Mouse (Mus musculus) heart, embryonic 16.5 days (tissue): Measurements from ENCODE around the gene Cbx8. TPM values are rescaled to one million over a fixed set of nuclear protein-coding genes. Genes with fewer than 3 reads are reported as not detected.

Experiments used
- ATAC-seq: fragments of 200-750 bp; cut with Nextera tagmentation; replicated peaks from 2 replicates; pipeline ENCODE4 v1.8.0; 2017; ENCODE audit warnings: moderate number of reproducible peaks; ENCODE audit not compliant: insufficient read depth, low FRiP score; ENCODE audit errors: extremely low read depth
- H3K27ac ChIP-seq: fragments of 300-500 bp; sonication (generic); 2 replicates; pipeline ENCODE4 v1.5.1; 2014; ENCODE audit warnings: mild to moderate bottlenecking, low read length, control low read depth, moderate library complexity
- H3K27me3 ChIP-seq: fragments of 300-500 bp; sonication (generic); 2 replicates; pipeline ENCODE4 v1.6.1; 2014; ENCODE audit warnings: low read length, mixed read lengths; ENCODE audit not compliant: control insufficient read depth, insufficient read depth
- H3K36me3 ChIP-seq: fragments of 300-500 bp; sonication (generic); 2 replicates; pipeline ENCODE4 v1.6.1; 2014; ENCODE audit not compliant: control insufficient read depth, insufficient read depth
- H3K4me1 ChIP-seq: fragments of 300-500 bp; sonication (generic); 2 replicates; pipeline ENCODE4 v1.6.1; 2014; ENCODE audit warnings: low read length, mixed read lengths; ENCODE audit not compliant: control insufficient read depth, insufficient read depth
- H3K4me2 ChIP-seq: fragments of 300-500 bp; sonication (generic); 2 replicates; pipeline ENCODE4 v1.6.1; 2014; ENCODE audit warnings: low read depth, mild to moderate bottlenecking, control low read depth, low read length
- H3K4me3 ChIP-seq: fragments of 300-500 bp; sonication (generic); 2 replicates; pipeline ENCODE4 v1.5.1; 2014; ENCODE audit warnings: mild to moderate bottlenecking, control low read depth, low read length
- H3K9ac ChIP-seq: fragments of 300-500 bp; sonication (generic); 2 replicates; pipeline ENCODE4 v1.6.1; 2014; ENCODE audit warnings: low read length, control low read depth
- H3K9me3 ChIP-seq: fragments of 300-500 bp; sonication (generic); replicated peaks from 2 replicates; pipeline ENCODE4 v1.6.1; 2016; ENCODE audit warnings: low read length; ENCODE audit not compliant: control insufficient read depth
- WGBS: fragments of 180-500 bp; shearing (Covaris S2); extraction: QIAGEN DNeasy Blood & Tissue Kit; methylation state at CpG from one replicate; pipeline ENCODE4 v1.1.7; 2014; 5-methylcytosine and 5-hydroxymethylcytosine counted together
- polyA plus RNA-seq: library from polyadenylated mRNA; unstranded; fragments of >200 nt; fragmentation: Nextera tagmentation; extraction: Ambion mirVana; gene quantifications from 2 replicates; pipeline ENCODE4 v1.2.1, GENCODE M21; 2015

The Cbx8 gene
- polyA plus RNA-seq, 1 experiment from 2014 or later = 7.0 TPM

- WGBS = 80% methylated on average over 10 of the region's 10 CpGs
Measured at GRCm38 (mm10) chr11:119005547-119006275, 35.1 kb downstream of the Cbx8 start.

GRCm38 (mm10) chr11:119001493-119002128 lies 39.2 kb downstream of the Cbx8 start:
- Histone ChIP-seq H3K27me3 (peaks cover 20% of the 10 kb centered on the region), H3K9ac (no peak overlapping the region), H3K4me2 (no peak overlapping the region), H3K4me3 (no peak overlapping the region), H3K27ac (no peak overlapping the region), H3K4me1 (peaks cover 2% of the 10 kb centered on the region), H3K9me3 (0 out of 2 replicates have a peak, but pooled peaks cover 2% of the 10 kb centered on the region), H3K36me3 (no peaks in the 10 kb centered on the region)
- no peak for ATAC-seq
- 48% methylated on average over 4 of the region's 4 CpGs for WGBS

More at GRCm38 (mm10) chr11:119005547-119006275, 35.1 kb downstream of the Cbx8 start:
- H3K27ac ChIP-seq = no peak overlapping the region
- H3K9me3 ChIP-seq = 0 out of 2 replicates have a peak, but pooled peaks cover 2% of the 10 kb centered on the region
- H3K4me2 ChIP-seq = no peak overlapping the region
- H3K4me3 ChIP-seq = no peak overlapping the region
- ATAC-seq = no peak
- H3K9ac ChIP-seq = no peak overlapping the region
- H3K4me1 ChIP-seq = peaks cover 2% of the 10 kb centered on the region; the same call in 1 of the 2 replicates
- no peaks in the 10 kb centered on the region for H3K36me3 ChIP-seq
- 0 out of 2 replicates have a peak, but pooled peaks cover 5% of the 10 kb centered on the region for H3K27me3 ChIP-seq

DNA sequence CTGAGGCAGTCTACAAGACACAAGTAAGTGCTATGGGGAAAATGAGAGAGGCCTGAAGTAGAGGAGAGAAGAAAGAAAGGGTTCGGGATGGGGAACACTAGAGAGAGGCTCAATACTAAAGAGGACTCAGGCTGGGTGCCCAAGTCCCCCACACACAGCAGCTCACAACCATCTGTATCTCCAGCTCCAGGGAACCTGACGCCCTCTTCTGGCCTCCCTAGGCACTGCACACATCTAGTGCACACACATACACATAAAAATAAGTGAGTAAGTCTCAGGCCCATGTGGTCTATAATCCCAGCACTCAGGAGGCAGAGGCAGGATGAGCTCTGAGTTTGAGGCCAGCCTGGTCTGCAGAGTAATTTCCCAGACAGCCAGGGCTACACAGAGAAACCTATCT lies 39.9 kb downstream of the Cbx8 start:
- Histone ChIP-seq H3K4me2 (no peak overlapping the region), H3K9me3 (0 out of 2 replicates have a peak, but pooled peaks cover 2% of the 10 kb centered on the region), H3K36me3 (no peaks in the 10 kb centered on the region), H3K9ac (no peak overlapping the region), H3K27me3 (peaks cover 20% of the 10 kb centered on the region), H3K27ac (no peak overlapping the region), H3K4me3 (no peak overlapping the region), H3K4me1 (peaks cover 2% of the 10 kb centered on the region)
- WGBS = 55% methylated on average over 2 of the region's 2 CpGs
- no peak for ATAC-seq

DNA sequence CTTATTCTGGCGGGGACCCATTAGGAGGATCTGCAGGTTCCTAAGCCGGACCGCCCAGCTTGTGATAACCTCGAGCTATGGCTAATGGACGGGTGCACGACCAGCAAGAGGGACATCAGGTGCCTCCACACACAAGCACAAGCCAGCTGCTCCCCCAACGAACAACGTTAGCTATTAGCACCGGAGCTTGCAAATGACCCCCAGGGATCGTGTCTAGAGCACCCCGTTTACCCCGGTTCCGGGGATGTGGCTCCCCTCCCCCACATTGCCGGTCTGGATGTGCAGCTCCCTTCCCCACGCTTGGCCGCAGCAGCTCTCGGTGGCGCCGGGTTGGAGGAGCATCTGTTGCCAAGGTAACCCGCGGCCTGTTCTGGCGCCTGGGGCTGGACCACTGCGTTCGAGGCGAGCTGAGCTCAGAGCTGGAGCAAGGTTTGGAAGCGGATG lies 41.4 kb downstream of the Cbx8 start:
- H3K36me3 ChIP-seq = no peaks in the 10 kb centered on the region
- no peak overlapping the region for H3K9ac ChIP-seq
- peaks cover 2% of the 10 kb centered on the region for H3K4me1 ChIP-seq
- 0 out of 2 replicates have a peak, but pooled peaks cover 2% of the 10 kb centered on the region for H3K9me3 ChIP-seq
- no peak overlapping the region for H3K27ac ChIP-seq
- ATAC-seq = no peak
- peaks cover 23% of the 10 kb centered on the region for H3K27me3 ChIP-seq
- 6% methylated on average over 26 of the region's 26 CpGs for WGBS
- H3K4me2 ChIP-seq = peak overlapping the region; percentile 8; the same call in 1 of the 2 replicates
- H3K4me3 ChIP-seq = no peak overlapping the region; the same call in 1 of the 2 replicates

DNA sequence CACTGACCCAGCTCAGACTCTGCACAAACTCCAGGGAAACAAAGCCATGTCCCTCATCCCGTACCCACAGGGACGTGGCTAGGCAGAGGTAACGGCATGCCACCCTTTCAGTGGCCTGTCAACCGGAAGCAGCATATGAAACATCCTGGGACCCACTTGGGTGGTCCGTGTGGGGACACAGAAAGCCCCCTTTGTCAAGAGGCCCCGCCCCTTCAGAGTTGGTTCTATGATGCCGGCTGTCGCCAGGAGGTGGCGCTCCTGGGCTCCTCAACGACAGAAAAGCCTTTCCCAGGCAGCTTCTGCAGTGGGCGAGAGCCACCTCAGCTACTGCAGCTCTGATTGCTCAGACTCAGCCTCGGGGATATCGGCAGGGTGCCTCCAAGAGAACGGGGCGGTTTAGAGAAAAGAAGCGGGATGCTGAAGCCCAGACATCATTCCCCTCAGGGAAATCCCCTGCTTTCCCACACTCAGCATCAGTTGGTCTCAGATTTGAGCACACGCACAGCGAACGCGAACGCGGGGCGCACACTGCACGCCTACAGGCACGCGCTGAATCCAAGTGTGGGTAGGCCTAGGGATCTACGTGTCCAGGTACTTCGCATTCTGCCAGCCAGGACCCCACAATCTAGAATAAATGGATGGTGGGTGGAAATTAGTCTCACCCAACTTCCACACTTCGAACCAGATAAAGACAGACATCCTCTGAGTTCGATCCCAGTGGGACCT lies 42.1 kb downstream of the Cbx8 start:
- Histone ChIP-seq H3K27me3 (peaks cover 27% of the 10 kb centered on the region), H3K36me3 (no peaks in the 10 kb centered on the region), H3K9me3 (0 out of 2 replicates have a peak, but pooled peaks cover 2% of the 10 kb centered on the region), H3K4me3 (0 out of 2 replicates have a peak overlapping the region, but pooled peaks have one; percentile 21), H3K4me2 (peak overlapping the region; percentile 53), H3K27ac (no peak overlapping the region), H3K9ac (no peak overlapping the region), H3K4me1 (peaks cover 2% of the 10 kb centered on the region)
- ATAC-seq = 0 out of 2 replicates have a peak, but pooled peaks have one; percentile 39
- 15% methylated on average over 30 of the region's 30 CpGs for WGBS

GRCm38 (mm10) chr11:118997182-118997581 lies 43.6 kb downstream of the Cbx8 start:
- Histone ChIP-seq H3K9me3 (0 out of 2 replicates have a peak, but pooled peaks cover 2% of the 10 kb centered on the region), H3K4me2 (no peak overlapping the region), H3K27ac (no peak overlapping the region), H3K36me3 (no peaks in the 10 kb centered on the region), H3K9ac (no peak overlapping the region), H3K4me3 (no peak overlapping the region), H3K4me1 (peaks cover 2% of the 10 kb centered on the region), H3K27me3 (peaks cover 24% of the 10 kb centered on the region)
- WGBS = 55% methylated on average over 3 of the region's 3 CpGs
- no peak for ATAC-seq

DNA sequence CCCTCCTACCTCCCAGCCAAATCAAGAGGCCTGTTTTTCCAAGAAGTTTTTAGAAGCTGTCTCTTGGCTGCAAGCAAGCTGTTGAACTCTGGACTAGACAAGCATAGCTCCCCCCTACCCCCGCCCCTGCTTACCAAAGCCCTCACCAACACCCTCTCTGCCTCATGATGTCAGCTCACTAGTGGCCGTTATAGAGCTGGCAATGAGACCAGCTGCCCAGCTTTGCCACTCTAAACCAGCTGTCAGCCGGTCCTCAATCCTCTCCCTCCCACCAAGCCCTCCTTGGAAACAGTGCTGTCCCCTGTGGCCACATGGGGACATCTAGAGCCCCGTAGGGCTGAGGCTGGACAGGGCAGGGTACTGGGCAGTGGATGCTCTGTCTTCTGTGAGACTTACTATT lies 45.3 kb downstream of the Cbx8 start:
- Histone ChIP-seq H3K4me3 (no peak overlapping the region), H3K36me3 (no peaks in the 10 kb centered on the region), H3K4me2 (no peak overlapping the region), H3K9me3 (no peaks in the 10 kb centered on the region), H3K9ac (no peak overlapping the region), H3K4me1 (peaks cover 2% of the 10 kb centered on the region), H3K27ac (no peak overlapping the region), H3K27me3 (peaks cover 22% of the 10 kb centered on the region)
- 32% methylated on average over 4 of the region's 4 CpGs for WGBS
- no peak for ATAC-seq

- H3K9ac ChIP-seq = no peak overlapping the region
- no peaks in the 10 kb centered on the region for H3K9me3 ChIP-seq
- H3K36me3 ChIP-seq = no peaks in the 10 kb centered on the region
- H3K4me2 ChIP-seq = no peak overlapping the region
- 34% methylated on average over 3 of the region's 3 CpGs for WGBS
- H3K27ac ChIP-seq = no peak overlapping the region; the same call in 1 of the 2 replicates
- H3K4me1 ChIP-seq = no peaks in the 10 kb centered on the region; the same call in 1 of the 2 replicates
- no peak overlapping the region for H3K4me3 ChIP-seq
- no peak; the same call in 1 of the 2 replicates for ATAC-seq
- H3K27me3 ChIP-seq = peaks cover 7% of the 10 kb centered on the region
Measured at GRCm38 (mm10) chr11:118992781-118993180, 48.0 kb downstream of the Cbx8 start.
